Mouse (Mus musculus) frontal cortex, adult (tissue): ENCODE data around the gene Nup160.
A peak's percentile ranks its signal among the peaks of the same experiment; 100 is the strongest.

Source experiments
- ATAC-seq: cut with Nextera tagmentation; 2 replicates; pipeline ENCODE4 v1.9.2; 2017; ENCODE audit warnings: mild to moderate bottlenecking, moderate library complexity, mixed read lengths; ENCODE audit not compliant: low TSS enrichment

Gene Nup160

GRCm38 (mm10) chr2:90677007-90677406 is at the start of gene Nup160:
Gene Nup160 (plus strand): TSS chr2:90677215.
- no peak for ATAC-seq

GRCm38 (mm10) chr2:90628261-90628660 is 48.8 kb upstream of the Nup160 start:
- ATAC-seq = no peak

DNA sequence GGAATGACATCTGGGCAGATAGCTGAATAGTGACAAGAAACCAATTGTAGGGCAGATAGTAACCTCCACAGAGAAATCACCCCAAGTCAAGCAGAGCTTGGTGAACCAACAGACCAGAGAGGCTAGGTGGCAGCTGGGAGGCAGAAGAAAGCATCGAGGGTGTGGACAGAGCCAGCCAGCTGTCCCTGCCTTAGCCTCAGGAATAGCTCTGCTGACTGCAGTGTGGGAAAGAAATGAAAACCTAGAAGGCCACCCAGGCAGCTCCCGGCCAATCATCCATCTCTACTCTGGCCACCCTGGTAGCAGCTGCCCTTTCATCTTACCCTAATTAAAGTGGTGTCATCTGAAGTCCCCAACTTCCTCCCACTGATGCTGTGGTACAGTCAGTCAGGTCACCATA is 47.5 kb upstream of the Nup160 start:
- no peak for ATAC-seq

GRCm38 (mm10) chr2:90631938-90632733 is 44.9 kb upstream of the Nup160 start:
- ATAC-seq = peak; percentile 45

DNA sequence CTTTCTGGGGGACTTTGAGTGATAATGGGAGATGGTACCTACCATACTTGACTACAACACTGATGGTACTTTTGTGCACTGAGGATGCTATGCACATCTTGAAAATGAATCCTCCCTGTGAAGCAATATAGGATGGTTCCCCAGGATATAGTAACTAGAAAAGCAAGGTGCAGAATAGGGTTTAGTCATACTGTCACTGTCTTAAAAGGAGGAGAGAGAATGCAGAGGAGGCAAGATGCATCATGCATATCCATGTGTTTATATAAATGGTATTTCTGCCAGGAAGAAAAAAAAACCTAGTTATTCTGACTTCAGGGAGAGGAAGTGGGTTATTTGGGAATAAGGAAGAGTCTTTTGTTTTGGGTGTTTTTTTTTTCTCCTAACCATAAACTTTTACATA is 42.3 kb upstream of the Nup160 start:
- peak; percentile 89 for ATAC-seq

GRCm38 (mm10) chr2:90635085-90635723 is 41.8 kb upstream of the Nup160 start:
- no peak for ATAC-seq

GRCm38 (mm10) chr2:90636853-90637252 is 40.2 kb upstream of the Nup160 start:
- no peak for ATAC-seq

GRCm38 (mm10) chr2:90638986-90639746 is 37.8 kb upstream of the Nup160 start:
- ATAC-seq = no peak

- ATAC-seq = no peak
Observed at GRCm38 (mm10) chr2:90639747-90640699, 37.0 kb upstream of the Nup160 start.

GRCm38 (mm10) chr2:90641007-90641709 is 35.9 kb upstream of the Nup160 start:
- no peak for ATAC-seq

DNA sequence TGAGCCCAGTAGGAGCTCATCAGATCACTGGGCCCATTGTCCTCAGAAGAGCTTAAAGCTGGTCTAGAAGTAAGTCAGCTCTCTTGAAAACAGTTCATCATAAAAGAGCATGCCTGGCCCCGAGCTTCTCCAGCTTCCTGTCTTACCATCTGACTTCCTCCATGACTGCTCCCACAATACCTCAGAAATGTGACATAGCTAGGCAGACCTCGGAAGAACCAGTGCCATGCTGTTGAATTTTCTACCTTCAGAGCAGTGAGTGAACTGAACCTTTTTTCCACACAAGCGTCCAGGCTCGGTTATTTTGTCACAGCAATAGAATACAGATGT is 35.3 kb upstream of the Nup160 start:
- no peak for ATAC-seq

DNA sequence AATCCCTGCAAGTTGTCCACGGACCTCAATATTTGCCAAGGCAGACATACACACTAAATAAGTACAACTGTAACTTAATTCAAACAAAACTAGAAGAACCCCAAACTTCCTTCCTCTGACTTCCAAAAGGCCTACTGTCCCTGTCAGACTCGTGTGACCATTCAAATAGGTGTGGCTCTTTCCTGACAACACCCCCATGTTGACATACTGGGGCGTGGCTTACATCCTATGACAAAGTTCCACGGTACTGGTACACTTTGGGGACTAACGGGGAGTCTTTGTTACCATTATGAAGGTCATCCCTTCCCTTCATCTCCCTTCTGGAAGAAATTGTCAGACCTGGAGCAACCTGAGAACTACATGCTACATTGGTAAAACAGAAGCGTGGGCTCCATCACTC is 29.9 kb upstream of the Nup160 start:
- ATAC-seq = no peak

DNA sequence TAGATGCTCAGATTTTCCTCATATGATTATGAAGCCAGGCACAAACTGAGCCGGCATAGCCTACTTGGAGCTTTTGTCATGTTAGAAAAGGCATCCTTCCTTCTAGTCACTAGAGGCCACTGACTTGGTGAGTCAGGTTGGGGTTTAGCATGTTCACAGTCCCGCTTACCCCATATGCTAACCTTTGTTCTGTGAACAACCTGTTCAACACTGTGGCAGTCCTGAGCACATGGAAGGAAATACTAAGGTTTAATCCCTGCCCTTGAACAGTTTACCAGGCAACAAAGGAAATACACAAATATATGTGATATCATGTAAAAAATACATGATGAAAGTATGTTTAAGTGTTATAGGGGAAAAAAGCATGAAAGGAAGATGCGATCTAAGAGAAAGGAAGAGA is 27.6 kb upstream of the Nup160 start:
- no peak for ATAC-seq

- no peak for ATAC-seq
Observed at GRCm38 (mm10) chr2:90649965-90650364, 27.1 kb upstream of the Nup160 start.

DNA sequence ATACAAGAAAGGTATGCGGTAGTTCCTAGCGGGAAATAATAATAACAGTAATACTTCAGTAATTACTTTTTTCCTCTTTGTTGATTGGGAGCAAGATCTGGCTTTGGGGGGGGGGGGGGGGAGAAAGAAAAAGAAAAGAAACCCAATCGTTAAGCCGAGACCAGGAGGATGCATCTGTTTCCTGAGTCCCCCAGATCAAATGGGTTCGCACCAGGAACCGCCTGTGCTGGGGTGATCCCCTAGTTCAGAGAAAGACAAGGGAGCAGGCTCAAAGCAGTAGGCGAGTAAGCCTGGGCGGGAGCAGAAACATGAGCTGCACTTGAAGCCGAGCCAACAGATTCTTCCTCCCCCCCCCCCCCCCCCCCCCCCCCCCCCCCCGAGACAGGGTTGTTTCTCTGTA is 24.9 kb upstream of the Nup160 start:
- ATAC-seq = no peak

GRCm38 (mm10) chr2:90652993-90653392 is 24.0 kb upstream of the Nup160 start:
- no peak for ATAC-seq

DNA sequence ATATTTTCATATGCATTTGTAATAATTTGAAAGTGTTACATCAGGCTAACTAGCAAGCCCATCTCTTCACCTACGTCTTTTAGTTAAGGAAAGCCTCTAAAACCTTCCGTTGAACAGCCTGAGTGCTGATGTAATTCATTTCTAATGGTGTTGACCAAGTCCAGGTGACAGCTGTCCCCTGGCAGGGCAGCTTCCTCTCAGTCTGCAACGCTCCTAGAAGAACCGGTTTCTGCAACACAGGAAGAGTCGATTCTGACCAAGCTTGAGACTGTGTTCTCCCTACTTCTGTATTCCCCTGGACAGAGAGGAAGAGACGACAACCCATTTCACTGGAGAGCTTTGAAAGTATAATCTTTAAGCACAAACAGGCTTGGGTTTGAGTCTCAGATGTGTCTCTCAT is 21.6 kb upstream of the Nup160 start:
- ATAC-seq = no peak

DNA sequence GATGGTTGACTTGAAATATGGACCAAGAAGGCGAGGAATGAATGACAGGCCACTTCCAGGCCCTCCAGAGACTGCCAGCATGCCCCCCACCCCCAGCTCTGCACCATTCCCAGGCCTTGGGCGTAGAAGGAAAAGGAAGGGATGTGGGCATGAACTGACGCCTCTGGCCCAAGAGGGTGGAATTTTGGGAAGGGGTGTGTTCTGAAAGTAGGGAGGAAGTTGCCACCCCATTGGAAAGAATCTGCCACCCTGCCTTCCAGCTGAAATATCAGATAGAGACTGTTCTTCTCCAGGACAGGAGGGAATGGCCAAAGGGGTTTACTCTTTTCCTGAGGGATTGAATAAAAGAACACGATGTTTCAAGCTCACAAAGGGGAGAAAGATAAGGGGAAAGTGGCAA is 18.4 kb upstream of the Nup160 start:
- ATAC-seq = no peak

GRCm38 (mm10) chr2:90659016-90659415 is 18.0 kb upstream of the Nup160 start:
- no peak for ATAC-seq

DNA sequence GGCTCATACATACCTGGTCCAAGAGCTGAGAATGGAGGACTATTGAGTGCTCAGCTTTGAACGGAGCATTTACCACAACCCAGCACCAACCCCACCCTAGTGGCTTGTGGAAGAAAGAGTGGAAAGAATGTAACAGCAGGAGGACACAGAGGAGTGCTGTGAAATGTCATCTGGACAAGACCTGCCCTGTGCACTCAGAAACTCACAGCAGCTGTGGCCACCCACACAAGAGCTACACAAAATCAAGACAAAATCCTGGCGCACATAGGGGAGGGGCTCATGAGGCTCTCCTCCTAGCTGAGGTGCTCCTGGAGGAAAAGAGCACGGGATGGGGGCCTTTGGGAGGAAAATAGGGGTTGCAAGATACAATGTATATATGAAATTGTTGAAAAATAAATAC is 17.4 kb upstream of the Nup160 start:
- no peak for ATAC-seq

GRCm38 (mm10) chr2:90660947-90661346 is 16.1 kb upstream of the Nup160 start:
- no peak for ATAC-seq
